Mouse (Mus musculus) adrenal gland, postnatal 0 days (tissue): ENCODE results near the gene Pdgfa. TPM values are rescaled to one million over a fixed set of nuclear protein-coding genes. Genes with fewer than 3 reads are reported as not detected.

ENCODE experiments used
- polyA plus RNA-seq: library from polyadenylated mRNA; unstranded; fragments of >200 nt; fragmentation: Nextera tagmentation; extraction: Ambion mirVana; gene quantifications from 2 replicates; pipeline ENCODE4 v1.2.1, GENCODE M21; 2015

Gene Pdgfa
- polyA plus RNA-seq = 21.3 and 32.4 TPM in 2 replicates

GRCm38 (mm10) chr5:138997171-138997788, at the start of gene Pdgfa:
Gene Pdgfa (minus strand): TSS chr5:138997370.

Other genes with a start within 250 kb of the Pdgfa start
- gene Fam20c, start 242.9 kb downstream of the Pdgfa start, polyA plus RNA-seq = 16.7 and 22.7 TPM in 2 replicates
- gene Gm5294, start 177.3 kb downstream of the Pdgfa start, polyA plus RNA-seq = not detected in 2 replicates
- gene Prkar1b, start 152.6 kb upstream of the Pdgfa start, polyA plus RNA-seq = 32.0 and 58.4 TPM in 2 replicates
- gene Dnaaf5, start 152.9 kb upstream of the Pdgfa start, polyA plus RNA-seq = 5.6 and 7.5 TPM in 2 replicates
- gene Sun1, start 203.3 kb upstream of the Pdgfa start, polyA plus RNA-seq = 24.1 and 37.0 TPM in 2 replicates